Mouse (Mus musculus) heart, adult 11 months (tissue): ENCODE measurements around the gene Uggt1.
A peak's percentile ranks its signal among the peaks of the same experiment; 100 is the strongest.

Experiments used
- DNase-seq: peaks from one replicate; pipeline ENCODE4 v3.0.0; 2022

Uggt1 gene

DNA sequence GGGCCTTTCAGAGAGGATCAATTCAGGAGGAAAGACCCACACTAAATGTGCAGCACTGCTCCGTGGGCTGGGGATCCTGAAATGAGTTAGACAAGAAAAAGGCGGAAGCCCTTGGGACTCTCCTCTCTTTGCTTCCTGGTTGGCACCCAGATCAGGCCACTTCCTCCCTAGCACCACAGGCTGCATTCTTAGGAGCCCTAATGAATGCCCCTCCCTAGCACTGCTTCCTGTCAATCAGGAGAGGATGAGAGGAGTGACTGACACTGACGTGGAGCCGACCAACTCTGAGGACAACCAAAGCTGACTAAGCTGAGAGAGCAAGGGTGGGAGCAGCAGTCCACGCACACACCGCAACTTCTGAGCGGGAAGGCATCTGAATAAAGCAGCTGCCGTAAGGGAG lies 81.8 kb downstream of the Uggt1 start:
- DNase-seq, result peak; percentile 97

DNA sequence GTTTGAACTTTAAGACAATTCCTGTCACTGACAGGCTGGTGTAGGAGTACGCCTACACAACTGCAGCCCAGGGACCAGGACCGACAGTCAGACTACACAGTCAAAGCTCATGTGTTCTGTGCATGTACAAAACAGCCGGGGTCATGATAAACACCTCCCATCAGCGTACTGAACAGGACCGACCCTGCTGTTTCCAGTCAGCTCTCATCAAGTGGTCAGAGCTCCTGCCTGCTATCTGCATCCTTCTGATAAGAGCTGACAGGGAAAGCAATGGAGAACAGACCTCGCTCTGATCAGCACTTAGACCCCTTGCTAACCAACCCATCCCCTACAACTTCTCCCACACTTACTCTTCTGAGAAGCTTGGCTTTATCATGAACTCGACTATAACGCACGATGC lies 83.3 kb downstream of the Uggt1 start:
- DNase-seq, result peak; percentile 79

DNA sequence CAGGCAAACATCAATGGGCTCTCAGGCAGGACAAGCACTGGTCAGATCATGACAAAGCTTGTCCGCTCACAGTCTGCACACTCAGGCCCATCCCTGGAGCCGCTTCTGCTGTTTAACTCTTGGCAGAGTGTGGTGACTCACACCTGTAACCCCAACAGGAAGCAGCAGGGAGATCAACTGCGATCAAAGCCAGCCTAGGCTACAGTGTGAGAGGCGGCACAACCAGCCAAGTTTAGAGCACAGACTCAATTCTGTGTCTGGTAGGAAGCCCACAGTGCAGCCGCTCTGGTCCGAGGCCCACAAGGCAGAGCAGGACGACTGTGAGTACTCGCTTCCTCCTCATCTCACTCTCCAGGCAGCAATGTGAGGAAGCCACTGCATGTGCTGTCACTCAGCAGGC lies 84.3 kb downstream of the Uggt1 start:
- DNase-seq, result peak; percentile 75

DNA sequence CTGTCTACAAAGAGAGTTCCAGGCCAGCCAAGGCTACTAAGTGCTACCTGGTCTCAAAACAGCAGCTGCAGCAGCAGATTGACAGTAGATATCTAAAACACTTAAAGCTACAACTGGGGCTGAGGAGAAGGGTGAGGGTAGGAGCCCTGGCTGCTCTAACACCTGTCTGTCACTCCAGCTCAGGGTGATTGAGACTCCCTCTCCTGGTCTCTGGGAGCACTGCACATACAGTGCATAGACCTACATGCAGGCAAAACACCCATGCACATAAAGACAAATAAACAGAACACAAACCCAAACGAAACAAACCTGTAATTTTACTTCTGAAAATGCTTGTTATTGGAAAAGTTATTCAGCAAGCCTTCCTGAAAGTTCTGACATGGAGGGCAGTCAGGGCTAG lies 95.1 kb downstream of the Uggt1 start:
- DNase-seq, result no peak

DNA sequence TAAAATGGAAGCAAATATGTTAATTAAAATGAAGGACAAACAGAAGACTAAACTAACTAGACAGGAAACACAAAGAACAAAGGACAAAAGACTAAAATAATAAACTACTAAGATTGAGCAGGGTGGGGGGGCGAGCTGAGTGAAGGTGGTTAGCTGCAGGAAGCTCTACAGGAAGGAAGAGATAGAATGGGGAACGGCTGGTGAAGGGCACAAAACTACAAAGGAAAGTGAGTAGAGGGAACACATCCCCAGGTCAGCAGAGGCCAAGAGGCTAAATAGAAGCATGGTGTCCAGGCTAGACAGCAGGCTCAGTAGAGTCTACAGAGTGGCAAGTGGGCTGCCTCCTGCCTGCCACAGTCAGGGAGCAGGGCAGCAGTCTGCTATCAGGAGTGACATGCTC lies 95.7 kb downstream of the Uggt1 start:
- DNase-seq, result no peak

DNA sequence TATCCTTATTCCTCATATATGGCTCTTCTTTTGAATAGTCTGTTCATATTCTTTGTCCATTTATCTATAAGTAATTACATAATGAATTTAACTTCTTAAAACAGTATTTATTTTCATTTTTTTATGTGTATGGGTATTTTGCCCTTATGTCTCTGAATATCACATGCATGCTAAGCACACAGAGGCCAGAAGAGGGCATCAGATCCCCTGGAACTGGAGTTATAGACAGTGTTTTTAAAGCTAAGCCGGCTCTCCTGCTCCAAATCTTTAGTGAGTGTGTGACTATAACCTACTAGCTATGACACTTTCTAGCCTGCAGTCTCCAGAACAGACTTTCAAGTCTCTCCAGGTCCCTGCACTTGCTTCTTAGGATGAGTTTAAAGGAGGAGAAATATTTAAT lies 99.5 kb downstream of the Uggt1 start:
- DNase-seq, result no peak

DNA sequence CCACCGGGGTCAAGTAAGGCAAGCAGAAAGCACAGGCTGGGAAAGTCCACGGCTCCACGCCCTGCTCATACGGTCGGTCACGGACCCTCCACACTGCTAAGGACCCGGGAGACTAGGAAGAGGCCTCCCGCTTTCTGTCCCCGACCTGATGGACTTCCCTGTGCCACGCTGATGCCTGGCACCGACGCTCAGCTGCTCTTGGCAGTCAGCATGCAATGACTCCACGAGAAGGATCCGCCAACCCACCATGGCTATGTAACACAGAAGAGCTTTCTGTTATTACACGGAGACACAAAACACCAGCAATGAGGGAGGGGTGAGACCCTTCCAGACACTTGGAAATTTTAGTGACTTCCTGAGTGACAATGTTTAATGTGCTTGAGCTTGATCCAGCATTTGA lies 104.2 kb downstream of the Uggt1 start:
- DNase-seq, result no peak

DNA sequence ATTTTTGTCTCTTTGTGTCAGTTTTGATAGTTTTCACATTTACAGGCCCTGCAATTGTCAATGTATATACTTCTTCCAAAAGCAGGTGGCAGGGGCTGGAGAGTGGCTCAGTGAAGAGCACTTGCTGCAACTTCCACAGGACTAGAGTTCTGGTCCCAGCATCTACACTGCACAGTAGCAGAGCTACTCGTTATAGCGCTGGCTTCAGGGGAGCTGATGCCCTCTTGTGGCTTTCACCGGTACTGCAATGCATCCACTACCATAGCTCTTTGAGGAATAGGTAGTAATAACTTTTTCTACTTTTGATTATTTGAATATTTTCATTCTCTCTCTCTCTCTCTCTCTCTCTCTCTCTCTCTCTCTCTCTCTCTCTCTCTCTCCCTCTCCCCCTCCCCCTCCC lies 109.9 kb downstream of the Uggt1 start:
- peak; percentile 92 for DNase-seq

DNA sequence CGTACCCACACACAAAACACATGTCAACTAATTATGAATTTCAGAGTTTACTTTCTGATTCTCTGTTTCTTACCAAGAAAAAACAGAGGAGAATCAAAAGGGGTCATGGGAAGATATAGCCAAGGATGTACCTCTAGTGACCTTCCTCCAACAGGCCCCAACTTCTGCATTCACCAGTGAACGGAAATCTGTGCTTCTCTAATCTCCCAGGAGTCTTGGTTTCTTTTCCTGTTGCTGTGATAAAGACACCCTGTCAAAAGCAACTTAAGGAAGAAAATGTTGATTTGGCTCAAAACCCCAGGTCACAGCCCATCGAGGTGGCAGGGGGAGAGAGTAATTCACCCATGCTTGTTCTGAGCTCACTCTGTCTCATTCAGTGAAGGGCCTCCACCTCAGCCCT lies 110.9 kb downstream of the Uggt1 start:
- DNase-seq, result peak; percentile 94

DNA sequence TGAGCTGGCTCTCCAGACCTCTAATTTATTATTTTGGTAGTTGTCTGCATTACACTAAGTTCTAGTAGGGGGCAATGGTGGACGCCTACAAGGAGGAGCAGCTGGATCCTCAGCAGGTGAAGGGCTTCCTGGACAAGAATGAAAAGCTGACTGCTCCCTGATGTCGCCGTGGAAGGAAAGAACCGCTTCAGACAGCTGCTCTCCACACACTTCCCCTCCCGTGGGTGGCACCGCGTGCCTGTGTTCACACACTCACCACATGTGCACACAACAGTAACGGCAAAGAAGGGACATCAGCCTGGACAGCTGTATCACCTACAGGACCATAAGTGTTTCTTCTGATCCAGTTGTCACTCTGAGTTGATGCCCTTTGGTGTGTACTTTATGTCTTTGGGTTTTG lies 111.5 kb downstream of the Uggt1 start:
- DNase-seq, result peak; percentile 85

DNA sequence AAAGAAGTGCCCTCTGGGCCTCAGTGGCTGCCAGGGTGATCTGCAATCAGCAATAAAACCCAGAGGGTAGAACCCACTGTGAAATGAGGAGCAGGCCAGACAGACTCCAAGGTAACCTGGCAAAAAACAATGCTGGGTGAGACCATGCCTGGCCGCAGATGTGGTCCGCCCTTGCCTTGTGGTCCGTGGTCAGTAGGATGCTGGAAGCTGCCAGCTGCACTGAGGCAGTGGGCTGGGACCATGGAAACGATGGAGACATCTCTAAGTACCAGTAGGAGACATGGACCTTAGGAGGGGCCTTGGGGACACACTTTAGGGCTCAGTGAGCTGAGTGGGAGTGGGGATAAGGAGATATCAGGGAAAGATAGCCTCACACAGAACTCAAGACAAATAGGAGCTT lies 112.3 kb downstream of the Uggt1 start:
- peak; percentile 84 for DNase-seq

DNA sequence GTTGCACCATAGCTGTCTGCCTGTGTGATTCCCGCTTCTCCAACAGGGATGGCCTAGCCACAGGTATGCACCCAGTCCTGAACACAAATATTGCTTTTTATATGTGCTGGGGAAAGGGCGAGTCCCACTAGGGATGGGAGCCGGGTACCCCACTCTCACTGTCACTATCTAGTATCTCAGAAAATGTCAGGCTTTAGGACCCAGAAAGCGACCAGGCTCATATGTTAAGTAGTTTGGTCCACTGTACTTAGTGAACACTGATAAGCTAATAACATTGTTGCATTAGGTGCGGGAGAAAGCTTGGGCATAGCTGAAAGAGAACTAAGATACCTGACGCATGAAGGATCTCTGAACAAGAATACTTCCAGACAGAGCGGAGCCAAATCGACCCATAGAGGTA lies 112.8 kb downstream of the Uggt1 start:
- DNase-seq, result peak; percentile 82

DNA sequence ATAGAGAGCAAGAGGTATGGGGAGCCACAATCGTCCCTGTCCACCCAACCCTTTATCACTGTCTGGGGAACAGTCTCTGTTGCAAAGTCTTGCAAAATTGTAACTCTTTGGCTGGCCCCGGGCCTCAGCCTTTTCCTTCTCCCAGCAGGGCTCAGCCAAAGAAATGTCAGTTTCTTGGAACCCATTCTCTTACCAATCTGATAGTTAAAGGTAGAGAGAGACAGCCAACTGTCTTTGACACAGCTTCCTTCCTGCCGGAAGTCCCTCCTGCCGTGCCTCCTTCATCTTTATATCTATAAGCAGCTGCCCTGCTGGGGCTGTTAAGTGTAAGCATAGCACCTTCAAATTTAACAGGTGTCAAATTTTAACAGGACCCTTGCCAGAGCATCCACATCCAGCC lies 113.4 kb downstream of the Uggt1 start:
- peak; percentile 76 for DNase-seq

DNA sequence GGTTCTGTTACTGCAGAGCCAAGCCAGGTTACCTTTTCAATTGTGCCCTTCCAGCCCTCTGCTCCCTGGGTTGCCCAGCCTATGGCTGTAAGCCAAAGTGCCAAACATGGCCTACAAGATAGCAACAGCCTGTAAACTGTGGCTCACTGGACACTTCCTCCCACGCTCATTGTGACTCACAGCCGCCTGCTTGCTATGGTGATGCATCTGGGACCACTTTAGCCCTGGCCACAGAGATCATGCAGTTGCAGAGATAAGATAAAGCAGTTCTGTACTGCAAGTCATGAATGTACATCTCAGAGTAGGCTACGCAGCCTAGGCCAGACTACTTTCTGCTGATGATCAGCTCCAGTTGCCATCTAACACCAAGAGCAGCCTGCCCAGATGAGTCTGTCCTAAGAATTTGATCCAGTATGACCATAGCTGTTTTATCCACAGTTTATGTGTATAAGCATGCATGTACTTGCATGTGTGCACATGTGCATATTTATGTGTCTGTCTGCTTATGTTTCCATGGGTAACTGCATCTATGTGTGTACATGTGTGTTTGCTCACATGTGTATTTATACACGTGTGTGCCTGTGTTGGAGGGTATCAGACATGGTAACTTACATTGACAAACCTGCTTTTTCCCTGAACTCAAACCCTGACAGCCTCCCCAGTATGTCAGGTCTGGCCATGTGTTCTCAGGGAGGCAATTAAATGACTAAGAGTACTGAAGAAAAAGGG lies 114.0 kb downstream of the Uggt1 start:
- peak; percentile 94 for DNase-seq

DNA sequence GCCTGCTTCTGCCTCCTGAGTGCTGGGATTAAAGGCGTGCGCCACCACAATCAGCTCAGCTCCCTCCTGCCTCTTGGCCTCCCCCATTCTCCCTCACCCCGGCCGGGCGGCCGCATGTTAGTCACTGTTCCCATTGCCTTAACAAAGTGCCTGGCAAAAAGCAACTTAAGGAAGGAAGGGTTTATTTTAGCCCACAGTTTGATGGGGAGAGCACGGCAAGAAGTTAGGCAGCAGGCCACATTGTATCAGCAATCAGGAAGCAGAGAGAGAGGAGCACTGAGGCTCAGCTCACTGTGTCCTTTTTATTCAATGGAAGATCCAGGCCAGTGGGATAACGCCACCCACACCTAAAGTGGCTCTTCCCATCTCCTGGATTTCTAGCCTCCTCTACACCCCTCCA lies 114.6 kb downstream of the Uggt1 start:
- DNase-seq, result no peak

DNA sequence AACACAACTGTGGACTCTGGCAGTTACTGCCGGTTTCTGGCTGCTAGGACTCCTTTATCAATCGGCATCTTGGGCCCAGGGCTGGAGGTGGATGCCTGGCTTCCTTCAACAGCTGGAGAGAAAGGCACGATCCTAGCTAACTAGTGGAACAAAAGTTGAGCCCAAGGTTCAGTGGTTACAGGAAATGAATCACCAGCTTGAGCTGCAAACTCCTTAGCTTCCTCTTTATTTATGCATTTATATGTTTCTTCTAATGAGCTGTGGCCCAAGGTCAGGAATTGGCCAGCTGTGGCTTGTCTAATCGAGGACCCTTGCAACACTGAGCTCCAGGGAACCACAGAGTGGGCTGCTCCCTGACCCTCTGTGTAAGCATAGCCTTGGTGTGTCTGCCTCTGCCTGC lies 115.4 kb downstream of the Uggt1 start:
- DNase-seq, result peak; percentile 93

DNA sequence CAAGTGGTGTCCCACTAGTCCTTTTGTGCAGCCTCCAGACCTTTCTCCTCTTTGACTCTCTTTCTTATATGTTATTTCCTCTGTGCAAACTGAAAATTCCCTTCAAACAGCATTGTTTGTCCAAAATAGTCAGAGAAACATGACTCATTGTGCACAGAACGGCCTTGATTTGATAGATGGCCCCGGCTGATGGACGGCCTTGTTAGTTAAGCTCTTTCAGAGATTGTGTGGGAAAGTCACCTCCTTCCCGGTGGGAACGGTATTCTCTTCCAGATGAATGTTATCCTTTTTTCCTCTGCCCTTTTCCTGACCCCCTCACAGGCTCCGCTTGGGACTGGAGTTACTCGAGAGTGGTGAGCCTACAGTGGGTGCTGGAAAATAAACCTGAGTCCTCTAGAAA lies 119.4 kb downstream of the Uggt1 start:
- DNase-seq, result peak; percentile 71

DNA sequence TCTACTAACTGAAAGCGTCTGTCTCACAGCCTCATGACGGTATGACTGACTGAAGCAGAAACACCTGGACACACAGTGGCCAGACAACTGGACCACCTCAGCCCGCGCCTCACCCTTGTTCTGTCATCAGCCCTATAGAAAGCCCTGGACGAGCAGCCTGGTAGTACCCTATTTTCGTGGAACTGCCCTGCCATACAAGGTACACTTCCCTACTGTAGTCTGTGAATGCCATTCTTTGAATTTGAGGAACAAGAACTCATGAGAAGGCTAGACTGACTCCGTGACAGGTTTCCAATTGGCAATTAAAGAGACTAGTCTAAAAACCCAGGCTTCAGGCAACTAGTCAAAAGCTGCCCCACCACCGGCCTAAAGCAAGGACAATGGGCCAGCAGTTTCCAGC lies 123.3 kb downstream of the Uggt1 start:
- DNase-seq, result peak; percentile 71

DNA sequence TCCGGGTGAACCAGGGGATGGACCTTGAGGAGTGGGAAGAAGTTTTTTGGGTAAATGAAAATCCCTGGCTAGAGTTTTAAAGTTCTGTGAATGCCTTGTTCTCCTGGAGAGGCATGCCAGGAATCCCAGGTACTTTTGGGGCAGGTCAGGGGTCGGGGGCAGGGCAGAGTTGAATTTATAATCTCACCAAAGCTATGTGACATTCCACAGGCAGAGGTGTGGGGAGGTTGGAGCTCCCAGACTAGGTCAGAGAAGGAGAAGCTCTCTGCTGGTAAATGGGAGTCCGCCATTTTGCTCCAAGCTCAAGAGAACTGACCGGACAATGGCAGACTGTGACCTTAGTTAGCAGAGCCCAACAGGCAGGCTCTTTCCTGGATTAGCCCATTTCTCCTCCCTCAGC lies 125.1 kb downstream of the Uggt1 start:
- DNase-seq, result peak; percentile 61

DNA sequence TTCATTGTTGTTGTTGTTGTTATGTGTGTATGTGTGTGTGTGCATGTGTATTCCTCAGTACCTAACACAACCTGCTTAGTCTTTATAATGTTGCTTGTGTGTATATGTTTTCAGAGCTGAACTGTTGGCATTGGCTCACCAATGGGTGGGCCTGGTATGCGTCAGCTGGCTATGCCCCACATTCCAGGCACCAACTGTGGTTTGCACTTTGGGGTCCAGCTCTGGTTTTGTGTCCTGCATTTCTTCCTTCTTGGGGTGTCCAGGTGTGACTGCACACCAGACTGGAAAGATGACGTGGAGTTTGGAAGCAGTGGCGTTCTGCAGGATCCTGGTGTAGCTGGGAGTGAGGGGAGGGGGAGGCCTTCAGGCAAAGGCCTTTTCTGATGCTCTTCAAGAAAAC lies 125.6 kb downstream of the Uggt1 start:
- DNase-seq, result peak; percentile 85

DNA sequence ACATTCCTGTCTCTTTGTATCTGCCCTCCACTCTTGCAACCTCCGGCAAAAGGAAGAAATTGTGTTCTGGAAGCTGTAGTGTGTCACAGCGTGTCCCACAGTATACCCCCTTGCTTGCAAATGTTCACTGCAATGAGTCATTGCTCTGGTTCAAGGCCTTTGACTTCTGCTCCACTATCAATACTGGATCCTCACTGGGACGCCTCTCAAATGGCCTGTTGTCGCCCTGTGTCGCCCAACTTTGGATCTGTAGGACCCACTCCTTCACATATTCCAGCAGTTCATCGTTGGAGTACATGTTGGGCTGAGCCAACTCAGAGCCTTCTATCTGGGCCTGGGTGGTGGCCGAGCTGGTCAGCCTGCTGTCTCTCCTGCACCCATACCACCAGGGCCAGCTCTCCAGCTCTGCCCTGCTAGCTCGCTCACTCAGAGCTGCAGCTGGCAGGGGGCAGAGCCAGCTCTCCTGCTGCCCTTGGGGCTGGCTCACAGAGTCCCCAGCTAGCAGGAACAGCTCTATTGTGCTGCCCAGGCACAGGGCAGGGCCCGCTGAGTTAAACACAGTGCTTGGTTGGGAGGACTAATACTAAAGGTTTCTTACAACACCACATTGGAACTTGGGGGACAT lies 126.3 kb downstream of the Uggt1 start:
- peak; percentile 55 for DNase-seq

DNA sequence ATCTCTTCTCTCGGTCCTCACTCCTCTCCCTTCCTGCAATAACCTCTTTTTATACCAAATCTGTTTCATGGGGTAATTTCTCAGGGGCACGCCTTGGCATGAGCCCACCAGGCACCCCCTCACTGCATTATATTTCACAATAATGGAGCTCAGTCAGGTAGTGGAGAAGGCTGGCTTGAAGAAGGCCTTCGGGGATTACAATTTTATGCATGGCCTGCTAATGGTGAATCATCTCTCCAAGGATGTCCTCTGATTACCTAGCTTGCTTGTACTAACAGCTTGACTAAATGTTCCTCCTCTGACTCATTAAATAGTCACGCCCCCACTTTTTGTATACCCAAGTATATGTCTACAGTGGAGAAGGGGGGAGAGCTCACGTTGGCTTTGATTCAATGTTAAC lies 128.0 kb downstream of the Uggt1 start:
- peak; percentile 70 for DNase-seq

DNA sequence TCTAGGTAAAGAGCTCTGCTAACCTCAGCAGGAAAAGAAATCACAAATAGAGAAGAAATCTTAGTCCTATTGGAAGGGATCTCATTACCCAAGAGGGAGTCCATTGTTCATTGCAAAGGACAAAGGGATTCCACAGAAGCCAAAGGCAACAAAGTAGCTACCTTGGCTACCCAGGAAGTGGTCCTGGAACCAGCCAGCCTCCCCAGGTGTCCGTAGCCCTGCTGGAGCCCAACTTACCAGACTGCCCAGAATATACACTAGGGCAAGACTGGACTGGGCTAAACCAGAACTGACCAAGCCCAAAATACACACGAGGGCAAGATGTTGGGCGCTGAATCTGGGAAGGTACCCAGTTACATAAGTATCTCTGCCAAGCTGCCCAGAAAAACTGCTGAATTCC lies 129.7 kb downstream of the Uggt1 start:
- DNase-seq, result peak; percentile 76

DNA sequence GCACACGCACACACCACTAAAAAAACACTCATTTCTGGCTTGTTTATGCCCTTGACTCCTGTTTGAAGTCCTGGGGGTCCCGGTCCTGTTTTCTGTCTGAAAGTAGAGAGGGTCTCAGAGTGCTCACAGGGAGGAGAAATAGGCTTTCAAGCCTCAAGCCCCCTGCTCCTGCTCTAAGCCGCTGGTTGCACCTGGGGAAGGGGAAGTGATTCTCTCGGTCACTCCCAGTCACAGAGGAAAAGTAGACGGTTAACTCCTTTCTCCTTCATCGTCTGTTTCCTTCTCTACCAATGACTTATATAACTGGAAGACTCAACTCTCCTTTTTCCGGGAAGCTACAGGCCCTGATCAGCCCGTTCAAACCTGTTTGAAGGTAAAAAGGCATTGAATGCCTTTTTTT lies 130.8 kb downstream of the Uggt1 start:
- no peak for DNase-seq

DNA sequence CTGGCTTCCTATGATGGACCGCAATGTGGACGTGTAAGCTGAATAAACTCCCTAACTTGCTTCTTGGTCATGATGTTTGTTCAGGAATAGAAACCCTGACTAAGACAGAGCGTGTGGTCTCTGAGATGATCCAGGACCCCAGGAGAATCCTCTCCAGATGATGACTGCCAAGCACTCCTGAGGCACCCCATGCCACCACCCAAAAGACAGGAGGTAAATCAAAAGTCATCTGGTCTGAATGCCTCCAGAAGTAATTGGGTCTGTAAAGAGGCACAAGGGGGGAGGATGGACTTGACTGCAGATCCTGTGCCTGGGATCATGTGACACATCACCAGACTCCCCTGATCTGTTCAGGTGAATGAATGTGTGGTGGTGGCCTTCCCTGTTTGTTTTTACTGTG lies 131.9 kb downstream of the Uggt1 start:
- DNase-seq, result peak; percentile 66
